Mouse (Mus musculus): ENCODE measurements around the gene Cacnb4. TPM values are rescaled to one million over a fixed set of nuclear protein-coding genes. Genes with fewer than 3 reads are reported as not detected.

Gene Cacnb4
- polyA plus RNA-seq, 1 experiment, result not detected

GRCm38 (mm10) chr2:52475854-52476253 is 200.8 kb downstream of the Cacnb4 start:
- TF ChIP-seq GATA1 (IDR thresholded peaks at IDR 0.05; ENCODE audit: low read length), result no peak
- TF ChIP-seq TAL1 (IDR thresholded peaks at IDR 0.05; ENCODE audit: low read length), result no peak
- Histone ChIP-seq H3K9me3 (ENCODE audit: control insufficient read depth, low read length) (no peaks in the 10 kb centered on the region), H3K36me3 (ENCODE audit: control insufficient read depth) (no peaks in the 10 kb centered on the region), H3K4me1 (ENCODE audit: control insufficient read depth) (no peaks in the 10 kb centered on the region), H3K4me3 (replicated peaks) (no peak overlapping the region), H3K27me3 (ENCODE audit: control insufficient read depth) (no peaks in the 10 kb centered on the region)

DNA sequence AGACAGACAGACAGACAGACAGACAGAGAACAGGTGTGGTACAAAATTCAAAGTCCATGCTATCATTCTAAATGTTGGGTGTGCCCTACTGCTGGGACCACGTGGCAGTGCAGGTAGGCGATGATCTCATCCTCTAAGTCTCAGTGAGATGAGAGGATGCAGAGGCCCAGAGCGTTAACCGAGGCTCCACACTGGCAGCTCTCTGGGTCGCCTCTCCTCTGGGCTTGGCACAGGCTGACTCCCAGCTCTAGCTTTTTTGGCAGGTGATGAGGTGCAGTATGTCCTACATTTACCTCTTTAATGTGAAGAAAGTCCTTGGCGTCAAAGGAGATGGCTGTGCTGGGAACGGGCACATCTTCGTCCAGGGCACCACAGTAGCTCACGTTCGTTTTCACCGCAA is 202.1 kb downstream of the Cacnb4 start:
- no peaks in the 10 kb centered on the region for H3K9me3 ChIP-seq (ENCODE audit: control insufficient read depth, low read length)
- no peaks in the 10 kb centered on the region for H3K27me3 ChIP-seq (ENCODE audit: control insufficient read depth)
- no peak overlapping the region for H3K4me3 ChIP-seq (replicated peaks)
- H3K4me1 ChIP-seq (ENCODE audit: control insufficient read depth), result no peaks in the 10 kb centered on the region
- no peaks in the 10 kb centered on the region for H3K36me3 ChIP-seq (ENCODE audit: control insufficient read depth)
- TF ChIP-seq TAL1 (IDR thresholded peaks at IDR 0.05; ENCODE audit: low read length), result no peak
- TF ChIP-seq GATA1 (IDR thresholded peaks at IDR 0.05; ENCODE audit: low read length), result no peak

DNA sequence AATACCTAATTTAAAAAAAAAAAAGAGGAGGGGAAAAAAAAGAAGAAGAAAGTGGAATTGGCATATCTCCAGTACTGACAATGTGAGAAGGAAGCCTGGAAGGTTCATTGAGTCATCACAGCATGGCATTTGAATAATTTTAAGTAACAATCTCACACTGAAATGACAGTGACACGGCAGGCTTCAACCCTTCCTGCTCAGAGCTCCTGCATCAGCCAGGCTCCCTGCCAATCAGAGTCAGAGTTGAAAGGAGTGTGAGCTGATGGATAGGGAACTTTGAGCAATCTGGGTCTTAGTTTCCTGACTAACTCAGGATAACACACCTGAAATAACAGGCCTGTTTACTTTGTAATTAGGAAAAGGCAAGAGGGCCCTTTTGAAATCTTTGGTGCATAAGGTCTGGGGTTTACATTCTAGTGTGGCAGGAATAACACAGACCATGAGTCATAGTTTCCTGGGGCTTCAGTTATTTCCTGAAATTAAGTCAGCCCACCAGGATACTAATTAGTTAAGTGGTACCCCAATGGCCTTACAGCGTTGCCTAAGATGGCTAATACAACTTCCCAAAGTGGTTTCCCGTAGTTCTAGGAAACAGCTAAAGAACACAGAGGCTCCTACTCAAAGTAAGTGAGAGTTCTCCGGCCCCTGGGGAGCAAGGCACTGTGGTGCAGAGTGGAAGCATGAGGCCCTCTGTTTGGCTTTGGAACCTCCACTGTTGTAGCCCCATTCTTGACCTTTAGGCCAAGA is 204.9 kb downstream of the Cacnb4 start:
- Histone ChIP-seq H3K4me3 (replicated peaks) (no peak overlapping the region), H3K27me3 (ENCODE audit: control insufficient read depth) (no peaks in the 10 kb centered on the region), H3K9me3 (ENCODE audit: control insufficient read depth, low read length) (no peaks in the 10 kb centered on the region), H3K36me3 (ENCODE audit: control insufficient read depth) (no peaks in the 10 kb centered on the region), H3K4me1 (ENCODE audit: control insufficient read depth) (no peaks in the 10 kb centered on the region)
- no peak for TF ChIP-seq TAL1 (IDR thresholded peaks at IDR 0.05; ENCODE audit: low read length)
- no peak for TF ChIP-seq GATA1 (IDR thresholded peaks at IDR 0.05; ENCODE audit: low read length)

DNA sequence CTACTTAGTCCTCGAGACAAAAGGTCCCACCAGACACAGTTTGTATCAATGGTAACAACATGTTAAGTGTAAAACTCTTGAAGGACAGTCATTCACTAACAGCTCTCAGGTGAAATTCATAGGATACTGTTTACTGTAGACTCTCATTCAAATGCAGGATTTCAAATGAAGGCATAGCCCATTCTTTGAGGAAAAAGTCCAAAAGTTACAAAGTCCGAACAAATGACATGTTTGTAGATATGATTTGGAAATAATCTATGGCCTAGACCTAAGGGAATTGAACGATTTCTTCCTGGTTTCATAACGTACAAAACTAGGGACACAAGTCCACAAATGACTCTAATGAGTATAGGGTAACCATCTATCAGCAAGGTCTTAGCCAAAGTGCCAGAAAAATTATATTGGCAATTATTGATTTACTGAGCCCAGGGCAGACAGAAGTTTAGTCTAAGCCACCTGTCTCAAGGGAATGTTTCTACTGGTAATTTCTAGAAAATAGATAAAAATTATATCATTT is 206.5 kb downstream of the Cacnb4 start:
- Histone ChIP-seq H3K4me1 (ENCODE audit: control insufficient read depth) (no peaks in the 10 kb centered on the region), H3K9me3 (ENCODE audit: control insufficient read depth, low read length) (no peaks in the 10 kb centered on the region), H3K4me3 (replicated peaks) (no peak overlapping the region), H3K36me3 (ENCODE audit: control insufficient read depth) (no peaks in the 10 kb centered on the region), H3K27me3 (ENCODE audit: control insufficient read depth) (no peaks in the 10 kb centered on the region)
- no peak for TF ChIP-seq GATA1 (IDR thresholded peaks at IDR 0.05; ENCODE audit: low read length)
- TF ChIP-seq TAL1 (IDR thresholded peaks at IDR 0.05; ENCODE audit: low read length), result no peak

DNA sequence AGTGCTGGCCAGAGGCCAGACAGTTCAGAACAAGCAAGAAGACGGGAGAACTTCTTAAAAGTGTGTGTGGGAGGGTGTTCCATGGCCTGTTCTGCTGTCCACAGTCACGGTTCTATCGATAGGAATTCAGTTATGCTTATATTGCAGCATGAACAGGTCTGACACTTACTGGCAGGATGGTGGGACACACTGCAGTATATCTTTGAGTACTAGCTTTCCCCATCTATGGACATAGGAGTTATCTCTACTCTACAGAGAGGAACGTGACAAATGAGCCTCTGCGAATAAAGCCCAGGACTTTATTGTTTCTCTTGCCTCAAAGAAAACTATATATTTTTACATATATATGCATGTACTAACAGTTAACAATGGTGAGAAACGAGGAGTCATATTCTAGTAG is 209.0 kb downstream of the Cacnb4 start:
- Histone ChIP-seq H3K4me3 (replicated peaks) (no peak overlapping the region), H3K9me3 (ENCODE audit: control insufficient read depth, low read length) (no peaks in the 10 kb centered on the region), H3K36me3 (ENCODE audit: control insufficient read depth) (no peaks in the 10 kb centered on the region), H3K27me3 (ENCODE audit: control insufficient read depth) (no peaks in the 10 kb centered on the region), H3K4me1 (ENCODE audit: control insufficient read depth) (no peaks in the 10 kb centered on the region)
- no peak for TF ChIP-seq GATA1 (IDR thresholded peaks at IDR 0.05; ENCODE audit: low read length)
- TF ChIP-seq TAL1 (IDR thresholded peaks at IDR 0.05; ENCODE audit: low read length), result no peak

GRCm38 (mm10) chr2:52461206-52461967 is 215.2 kb downstream of the Cacnb4 start:
- H3K4me1 ChIP-seq (ENCODE audit: control insufficient read depth), result no peaks in the 10 kb centered on the region
- H3K27me3 ChIP-seq (ENCODE audit: control insufficient read depth), result no peaks in the 10 kb centered on the region

GRCm38 (mm10) chr2:52455606-52456479 is 220.8 kb downstream of the Cacnb4 start:
- H3K4me1 ChIP-seq (ENCODE audit: control insufficient read depth), result no peaks in the 10 kb centered on the region
- TF ChIP-seq GATA1 (IDR thresholded peaks at IDR 0.05; ENCODE audit: low read length), result no peak
- no peak for TF ChIP-seq TAL1 (IDR thresholded peaks at IDR 0.05; ENCODE audit: low read length)
- H3K36me3 ChIP-seq (ENCODE audit: control insufficient read depth), result no peaks in the 10 kb centered on the region
- H3K4me3 ChIP-seq (replicated peaks), result no peak overlapping the region
- H3K9me3 ChIP-seq (ENCODE audit: control insufficient read depth, low read length), result no peaks in the 10 kb centered on the region
- no peaks in the 10 kb centered on the region for H3K27me3 ChIP-seq (ENCODE audit: control insufficient read depth)

More at GRCm38 (mm10) chr2:52461206-52461967, 215.2 kb downstream of the Cacnb4 start:
- Histone ChIP-seq H3K9me3 (ENCODE audit: control insufficient read depth, low read length) (no peaks in the 10 kb centered on the region), H3K4me3 (replicated peaks) (no peak overlapping the region), H3K36me3 (ENCODE audit: control insufficient read depth) (no peaks in the 10 kb centered on the region)
- TF ChIP-seq TAL1 (IDR thresholded peaks at IDR 0.05; ENCODE audit: low read length) (no peak), GATA1 (IDR thresholded peaks at IDR 0.05; ENCODE audit: low read length) (no peak)

DNA sequence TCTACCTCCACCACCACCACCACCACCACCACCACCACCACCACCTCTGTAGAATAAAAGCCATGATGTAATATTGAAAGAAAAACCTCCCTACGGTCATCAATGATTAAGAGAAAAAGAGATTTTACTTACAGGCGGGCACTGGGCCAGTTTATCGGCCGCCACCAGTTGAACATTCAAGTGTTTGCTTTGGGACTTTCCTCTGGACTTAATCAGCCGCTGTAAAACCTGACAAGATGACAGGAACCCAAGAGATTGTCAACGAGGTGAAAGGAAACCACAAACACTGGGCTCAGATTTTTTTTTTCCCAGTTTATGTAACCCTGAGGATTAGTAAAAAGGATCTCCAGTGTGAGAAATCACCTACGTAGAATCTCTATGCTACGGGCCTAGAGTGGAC is 226.8 kb downstream of the Cacnb4 start:
- no peaks in the 10 kb centered on the region for H3K36me3 ChIP-seq (ENCODE audit: control insufficient read depth)
- peaks cover 2% of the 10 kb centered on the region; the same call in 1 of the 2 replicates for H3K4me1 ChIP-seq (ENCODE audit: control insufficient read depth)
- no peak overlapping the region for H3K4me3 ChIP-seq (replicated peaks)
- TF ChIP-seq TAL1 (IDR thresholded peaks at IDR 0.05; ENCODE audit: low read length) (no peak), GATA1 (IDR thresholded peaks at IDR 0.05; ENCODE audit: low read length) (no peak)
- H3K27me3 ChIP-seq (ENCODE audit: control insufficient read depth), result no peaks in the 10 kb centered on the region
- H3K9me3 ChIP-seq (ENCODE audit: control insufficient read depth, low read length), result no peaks in the 10 kb centered on the region

Measured in erythroblast, embryonic 14.5 days (primary cell).